Mouse (Mus musculus) adrenal gland, adult 2 months (tissue): ENCODE data around the gene Mroh3. TPM values are rescaled to one million over a fixed set of nuclear protein-coding genes. Genes with fewer than 3 reads are reported as not detected.

Source experiments
- polyA plus RNA-seq: library from polyadenylated mRNA; depleted of rRNA; stranded (reverse); fragments of >200 nt; gene quantifications from 2 replicates; pipeline ENCODE4 v1.2.3, GENCODE M21; 2012; rRNA removed
- total RNA-seq, 2 experiments: library from RNA; stranded (reverse); gene quantifications; 2 replicates each; pipeline ENCODE4 v1.2.3; 2021

Gene Mroh3
- total and polyA plus RNA-seq, 3 experiments: not detected

Other genes with a start within 250 kb of the Mroh3 start
- under 1 TPM in 1 of 2 experiments, not detected in 1; 0.17 TPM for gene Igfn1, start 206.5 kb downstream of the Mroh3 start, total RNA-seq
- 0.16 and 0.17 TPM in 2 replicates for gene Igfn1, start 206.5 kb downstream of the Mroh3 start, polyA plus RNA-seq
- gene Tmem9, start 204.7 kb downstream of the Mroh3 start, total RNA-seq: 10 to 100 TPM; 39.5 to 46.4 TPM
- gene Tmem9, start 204.7 kb downstream of the Mroh3 start, polyA plus RNA-seq: 102 and 112 TPM in 2 replicates
- not detected for gene Ascl5, start 162.0 kb downstream of the Mroh3 start, total RNA-seq
- gene Ascl5, start 162.0 kb downstream of the Mroh3 start, polyA plus RNA-seq: 0.39 TPM in 1 of 2 replicates, not detected in the other
- gene Cacna1s, start 160.1 kb downstream of the Mroh3 start, total RNA-seq: 1 to 10 TPM in 1 of 2 experiments, under 1 TPM in 1; 0.17 to 1.2 TPM
- gene Cacna1s, start 160.1 kb downstream of the Mroh3 start, polyA plus RNA-seq: 0.15 and 0.40 TPM in 2 replicates
- 1 to 10 TPM; 2.2 to 5.1 TPM for gene Kif21b, start 81.4 kb downstream of the Mroh3 start, total RNA-seq
- gene Kif21b, start 81.4 kb downstream of the Mroh3 start, polyA plus RNA-seq: 4.5 and 6.5 TPM in 2 replicates
- under 1 TPM in 1 of 2 experiments, not detected in 1; 0.24 TPM for gene Inava, start 21.4 kb upstream of the Mroh3 start, total RNA-seq
- gene Inava, start 21.4 kb upstream of the Mroh3 start, polyA plus RNA-seq: 0.19 and 0.33 TPM in 2 replicates
- gene Gpr25, start 48.0 kb upstream of the Mroh3 start, total RNA-seq: not detected
- gene Gpr25, start 48.0 kb upstream of the Mroh3 start, polyA plus RNA-seq: 0.36 TPM in 1 of 2 replicates, not detected in the other
- gene Camsap2, start 133.3 kb upstream of the Mroh3 start, total RNA-seq: 10 to 100 TPM; 38.2 to 45.5 TPM
- gene Camsap2, start 133.3 kb upstream of the Mroh3 start, polyA plus RNA-seq: 12.0 and 15.2 TPM in 2 replicates
- 10 to 100 TPM; 13.6 to 14.0 TPM for gene Ddx59, start 202.4 kb upstream of the Mroh3 start, total RNA-seq
- 0.90 and 1.3 TPM in 2 replicates for gene Ddx59, start 202.4 kb upstream of the Mroh3 start, polyA plus RNA-seq